Mouse (Mus musculus) testis, adult 2 months (tissue): ENCODE data around the gene Rsph14. TPM values are rescaled to one million over a fixed set of nuclear protein-coding genes. Genes with fewer than 3 reads are reported as not detected.
A peak's percentile ranks its signal among the peaks of the same experiment; 100 is the strongest.

Experiments
- H3K27ac ChIP-seq: fragments of 200-500 bp; 2 replicates; pipeline ENCODE4 v1.5.1; 2012; ENCODE audit warnings: low read depth, low read length; ENCODE audit not compliant: control insufficient read depth, insufficient read depth
- H3K27me3 ChIP-seq: fragments of 200-500 bp; 2 replicates; pipeline ENCODE4 v1.6.1; 2012; ENCODE audit warnings: mild to moderate bottlenecking, low read length, moderate library complexity; ENCODE audit not compliant: control insufficient read depth, insufficient read depth
- H3K36me3 ChIP-seq: fragments of 200-500 bp; 2 replicates; pipeline ENCODE4 v1.6.1; 2012; ENCODE audit warnings: mild to moderate bottlenecking, low read length; ENCODE audit not compliant: control insufficient read depth, insufficient read depth
- H3K4me1 ChIP-seq: fragments of 200-500 bp; 2 replicates; pipeline ENCODE4 v1.6.1; 2012; ENCODE audit warnings: low read length; ENCODE audit not compliant: control insufficient read depth, insufficient read depth
- H3K4me3 ChIP-seq: fragments of 200-500 bp; 2 replicates; pipeline ENCODE4 v1.5.1; 2012; ENCODE audit warnings: low read depth, mild to moderate bottlenecking, low read length, moderate library complexity, mixed read lengths; ENCODE audit not compliant: control insufficient read depth
- CTCF ChIP-seq: fragments of 200-500 bp; IDR thresholded peaks from 2 replicates; pipeline ENCODE4 v1.5.1; 2012; ENCODE audit warnings: low read depth, mild to moderate bottlenecking, inconsistent platforms, low read length, moderate library complexity; ENCODE audit not compliant: control insufficient read depth, insufficient read depth, insufficient replicate concordance
- POLR2A ChIP-seq: fragments of 200-500 bp; IDR thresholded peaks from 2 replicates; pipeline ENCODE4 v1.6.1; 2012; ENCODE audit warnings: low read depth, mild to moderate bottlenecking, inconsistent platforms, low read length, moderate library complexity; ENCODE audit not compliant: control insufficient read depth
- polyA plus RNA-seq: library from polyadenylated mRNA; depleted of rRNA; stranded (reverse); fragments of >200 nt; gene quantifications from 2 replicates; pipeline ENCODE4 v1.2.3, GENCODE M21; 2012

Rsph14 gene
- polyA plus RNA-seq, 1 experiment = 43.4 TPM

DNA sequence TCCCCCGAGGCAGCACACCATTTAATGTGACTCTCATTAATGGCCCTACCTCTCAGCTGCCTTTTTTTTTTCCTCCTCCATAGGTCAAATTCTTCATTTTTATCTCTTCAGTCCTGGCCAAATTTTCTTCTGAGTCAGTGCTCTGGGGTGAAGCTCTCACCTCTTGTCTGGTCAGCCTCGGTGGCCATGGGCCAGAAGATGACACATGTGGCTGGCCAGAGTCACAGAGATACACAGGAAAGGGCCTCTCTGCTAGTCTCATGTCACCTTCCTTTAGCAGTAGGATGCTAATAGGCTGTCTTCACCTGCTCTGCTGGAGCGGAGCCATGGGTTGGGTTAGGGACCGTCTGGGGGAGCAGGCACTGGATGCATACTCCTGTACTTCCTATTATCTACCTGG lies 54.3 kb downstream of the Rsph14 start:
- Histone ChIP-seq H3K27me3 (no peaks in the 10 kb centered on the region), H3K4me3 (no peak overlapping the region), H3K27ac (no peak overlapping the region), H3K36me3 (no peaks in the 10 kb centered on the region), H3K4me1 (peaks cover 4% of the 10 kb centered on the region)
- TF ChIP-seq CTCF = no peak
- no peak for TF ChIP-seq POLR2A

DNA sequence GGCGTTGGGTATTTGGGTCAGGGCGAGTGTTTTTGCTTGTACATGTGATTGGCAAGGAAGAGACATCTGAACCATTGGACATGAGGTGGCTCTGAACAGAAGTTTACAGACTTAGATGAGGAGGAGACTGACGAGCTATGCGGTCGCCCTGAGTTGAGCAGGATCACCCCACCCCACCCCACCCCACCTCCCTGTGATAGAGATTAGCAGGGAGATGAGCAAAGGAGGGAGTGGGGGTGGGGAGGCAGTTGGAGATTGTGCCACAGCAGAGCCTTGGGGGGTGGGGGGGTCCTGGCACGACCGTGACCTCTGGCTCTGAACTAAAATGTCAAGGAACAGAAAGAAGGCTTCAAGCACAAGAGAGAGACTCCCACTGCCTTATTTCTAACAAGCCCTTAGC lies 56.0 kb downstream of the Rsph14 start:
- no peaks in the 10 kb centered on the region for H3K36me3 ChIP-seq
- H3K4me3 ChIP-seq = no peak overlapping the region
- H3K4me1 ChIP-seq = peaks cover 4% of the 10 kb centered on the region
- no peak overlapping the region for H3K27ac ChIP-seq
- TF ChIP-seq CTCF (no peak), POLR2A (no peak)
- H3K27me3 ChIP-seq = no peaks in the 10 kb centered on the region

GRCm38 (mm10) chr10:74975626-74976025 lies 56.8 kb downstream of the Rsph14 start:
- no peaks in the 10 kb centered on the region for H3K36me3 ChIP-seq
- no peaks in the 10 kb centered on the region for H3K27me3 ChIP-seq
- peaks cover 4% of the 10 kb centered on the region for H3K4me1 ChIP-seq
- no peak overlapping the region for H3K4me3 ChIP-seq
- TF ChIP-seq POLR2A = no peak
- TF ChIP-seq CTCF = no peak
- no peak overlapping the region for H3K27ac ChIP-seq

GRCm38 (mm10) chr10:74973026-74973425 lies 59.4 kb downstream of the Rsph14 start:
- peaks cover 4% of the 10 kb centered on the region for H3K4me1 ChIP-seq
- no peak for TF ChIP-seq POLR2A
- no peak for TF ChIP-seq CTCF
- H3K4me3 ChIP-seq = no peak overlapping the region
- H3K27ac ChIP-seq = no peak overlapping the region
- no peaks in the 10 kb centered on the region for H3K36me3 ChIP-seq
- H3K27me3 ChIP-seq = no peaks in the 10 kb centered on the region

DNA sequence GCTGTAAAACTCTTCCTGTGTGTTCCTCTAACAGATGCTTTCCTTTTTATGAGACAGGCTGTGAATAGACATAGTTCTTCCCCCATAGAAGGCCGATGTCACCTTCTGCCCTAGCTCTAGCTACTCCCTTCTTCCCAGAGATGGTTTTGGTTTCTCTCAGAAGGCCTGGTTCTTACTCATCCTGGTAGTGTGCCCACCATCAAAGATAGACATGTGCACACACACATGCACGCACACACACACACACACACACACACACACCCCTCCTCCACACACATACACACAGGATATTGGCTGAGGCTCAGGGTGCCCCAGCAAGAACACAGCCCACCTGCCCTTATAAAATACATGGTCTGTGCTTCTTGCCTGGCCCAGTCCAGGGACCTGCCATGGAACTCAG lies 63.1 kb downstream of the Rsph14 start:
- no peak for TF ChIP-seq CTCF
- TF ChIP-seq POLR2A = no peak
- Histone ChIP-seq H3K27ac (no peak overlapping the region), H3K36me3 (no peaks in the 10 kb centered on the region), H3K27me3 (no peaks in the 10 kb centered on the region), H3K4me3 (no peak overlapping the region), H3K4me1 (peaks cover 17% of the 10 kb centered on the region)

DNA sequence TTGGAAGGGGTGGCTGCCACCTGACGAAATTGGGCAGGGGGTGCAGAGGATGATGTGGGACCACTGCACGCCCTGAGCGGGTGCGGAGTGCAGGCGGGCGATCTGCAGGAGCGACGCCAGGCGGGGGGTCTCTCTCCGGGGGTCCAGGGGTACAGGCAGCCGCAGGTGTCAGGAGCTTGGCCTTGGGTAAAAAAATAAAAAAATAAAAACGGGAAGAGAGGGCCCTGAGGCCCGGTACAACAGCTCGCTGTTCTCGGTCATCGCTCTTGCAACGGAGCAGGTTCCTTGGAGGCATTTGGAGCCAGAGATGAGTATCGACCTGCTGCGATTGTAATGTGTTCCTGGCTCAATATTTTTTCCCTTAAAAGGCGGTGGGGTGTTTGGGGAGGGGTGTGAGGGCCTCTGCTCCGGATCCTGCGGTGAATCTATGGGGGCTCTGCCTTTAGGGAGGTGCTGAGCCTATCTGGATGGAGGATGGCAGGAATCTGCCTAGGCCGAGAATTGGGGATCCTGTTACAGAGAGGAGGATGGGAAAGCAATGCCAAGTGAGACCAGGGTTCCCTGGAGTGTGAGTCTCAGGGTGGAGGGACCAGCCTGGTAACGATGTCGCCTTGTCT lies 64.6 kb downstream of the Rsph14 start:
- Histone ChIP-seq H3K27me3 (no peaks in the 10 kb centered on the region), H3K4me3 (peak overlapping the region; percentile 84), H3K4me1 (peaks cover 17% of the 10 kb centered on the region), H3K27ac (no peak overlapping the region), H3K36me3 (no peaks in the 10 kb centered on the region)
- TF ChIP-seq POLR2A = no peak
- TF ChIP-seq CTCF = no peak

DNA sequence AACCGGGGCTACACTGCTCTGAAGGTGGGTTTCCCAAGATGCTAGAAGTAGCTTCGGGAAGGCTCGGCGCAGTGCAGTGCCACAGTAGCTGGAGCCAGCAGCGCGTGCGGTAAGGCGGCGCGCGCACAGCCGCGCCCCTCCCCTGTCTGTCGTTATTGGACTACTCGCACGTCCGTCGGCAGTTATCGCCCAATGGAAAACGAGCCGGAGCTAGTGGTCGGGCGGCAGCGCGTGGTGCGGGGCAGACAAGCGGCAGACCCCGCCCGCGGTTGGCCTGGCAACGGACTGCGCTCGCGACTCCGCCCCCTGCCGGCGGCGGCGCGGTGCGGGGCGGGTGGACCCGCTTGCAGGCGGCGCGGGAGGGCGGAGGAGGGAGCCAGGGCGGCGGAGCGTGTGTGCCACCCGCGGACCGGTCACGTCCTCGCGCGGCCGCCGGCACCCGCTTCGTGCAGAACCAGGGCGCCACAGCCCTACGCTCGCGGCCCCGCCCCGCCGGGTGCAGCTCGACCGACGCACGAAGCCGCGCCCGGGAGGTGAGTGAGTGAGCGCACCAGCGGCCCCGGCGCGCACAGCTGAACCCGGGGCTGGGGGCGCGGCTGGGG lies 65.4 kb downstream of the Rsph14 start, which contains the start of gene Gnaz:
Gnaz (plus strand) TSS at position 328 of the 602 bp plus-strand sequence.
- TF ChIP-seq POLR2A (no peak), CTCF (peak; percentile 28; the same call in 1 of the 2 replicates)
- Histone ChIP-seq H3K4me3 (peak within 1 kb of the TSS; percentile 84), H3K4me1 (peaks cover 17% of the 10 kb centered on the region), H3K27ac (no peak within 1 kb of the TSS), H3K27me3 (no peaks in the 10 kb centered on the region), H3K36me3 (no peaks in the 10 kb centered on the region)
